Mouse (Mus musculus): ENCODE results near the gene Tspan9.

Gene Tspan9

GRCm38 (mm10) chr6:127974000-127974399, 169.4 kb downstream of the Tspan9 start:
- no peak for DNase-seq

GRCm38 (mm10) chr6:127973553-127973952, 169.8 kb downstream of the Tspan9 start:
- no peak for DNase-seq

GRCm38 (mm10) chr6:127971931-127972330, 171.5 kb downstream of the Tspan9 start:
- DNase-seq: no peak

GRCm38 (mm10) chr6:127970848-127971247, 172.5 kb downstream of the Tspan9 start:
- no peak for DNase-seq

- DNase-seq: peak; percentile 84
Measured at GRCm38 (mm10) chr6:127970120-127970519, 173.3 kb downstream of the Tspan9 start.

GRCm38 (mm10) chr6:127969709-127970108, 173.7 kb downstream of the Tspan9 start:
- no peak for DNase-seq

- DNase-seq: peak; percentile 22
Measured at GRCm38 (mm10) chr6:127965497-127965896, 177.9 kb downstream of the Tspan9 start.

- no peak for DNase-seq
Measured at GRCm38 (mm10) chr6:127960203-127960602, 183.2 kb downstream of the Tspan9 start.

GRCm38 (mm10) chr6:127956172-127956571, 187.2 kb downstream of the Tspan9 start:
- DNase-seq: no peak

- DNase-seq: peak; percentile 42
Measured at GRCm38 (mm10) chr6:127953071-127953470, 190.3 kb downstream of the Tspan9 start.

GRCm38 (mm10) chr6:127949885-127950284, 193.5 kb downstream of the Tspan9 start:
- no peak for DNase-seq

GRCm38 (mm10) chr6:127948656-127949055, 194.7 kb downstream of the Tspan9 start:
- DNase-seq: no peak

GRCm38 (mm10) chr6:127945725-127946124, 197.7 kb downstream of the Tspan9 start:
- DNase-seq: peak; percentile 81

- no peak for DNase-seq
Measured at GRCm38 (mm10) chr6:127942421-127942820, 201.0 kb downstream of the Tspan9 start.

- no peak for DNase-seq
Measured at GRCm38 (mm10) chr6:127935105-127935504, 208.3 kb downstream of the Tspan9 start.

GRCm38 (mm10) chr6:127933841-127934240, 209.6 kb downstream of the Tspan9 start:
- peak; percentile 62 for DNase-seq

GRCm38 (mm10) chr6:127932697-127933096, 210.7 kb downstream of the Tspan9 start:
- peak; percentile 83 for DNase-seq

GRCm38 (mm10) chr6:127928682-127929081, 214.7 kb downstream of the Tspan9 start:
- no peak for DNase-seq

GRCm38 (mm10) chr6:127925915-127926314, 217.5 kb downstream of the Tspan9 start:
- no peak for DNase-seq

GRCm38 (mm10) chr6:127924750-127925149, 218.6 kb downstream of the Tspan9 start:
- no peak for DNase-seq

GRCm38 (mm10) chr6:127923296-127923695, 220.1 kb downstream of the Tspan9 start:
- DNase-seq: no peak

- DNase-seq: peak; percentile 59
Measured at GRCm38 (mm10) chr6:127921996-127922395, 221.4 kb downstream of the Tspan9 start.

GRCm38 (mm10) chr6:127920652-127921051, 222.7 kb downstream of the Tspan9 start:
- peak; percentile 90 for DNase-seq

GRCm38 (mm10) chr6:127919491-127919890, 223.9 kb downstream of the Tspan9 start:
- no peak for DNase-seq

- no peak for DNase-seq
Measured at GRCm38 (mm10) chr6:127917712-127918111, 225.7 kb downstream of the Tspan9 start.

GRCm38 (mm10) chr6:127916993-127917392, 226.4 kb downstream of the Tspan9 start:
- no peak for DNase-seq
